Mouse (Mus musculus): ENCODE measurements around the gene Zc3h10. TPM values are rescaled to one million over a fixed set of nuclear protein-coding genes. Genes with fewer than 3 reads are reported as not detected.
A peak's percentile ranks its signal among the peaks of the same experiment; 100 is the strongest.

Gene Zc3h10
- total and polyA plus RNA-seq, 2 experiments from 2014 or later, result 12.8 to 15.0 TPM

GRCm38 (mm10) chr10:128535206-128535605 lies 12.4 kb downstream of the Zc3h10 start:
- DNase-seq, result no peak
- Histone ChIP-seq H3K9ac (no peak overlapping the region), H3K27ac (ENCODE audit: low read depth, low read length) (no peak overlapping the region), H3K36me3 (ENCODE audit: insufficient read depth) (no peaks in the 10 kb centered on the region), H3K4me2 (ENCODE audit: low read depth) (no peak overlapping the region), H3K4me1 (ENCODE audit: insufficient read depth) (no peaks in the 10 kb centered on the region), H3K4me3 (ENCODE audit: low read depth, low read length) (no peak overlapping the region), H3K9me3 (ENCODE audit: low read length) (no peaks in the 10 kb centered on the region), H3K27me3 (ENCODE audit: insufficient read depth, low read length) (no peaks in the 10 kb centered on the region)
- 78% methylated on average over 2 of the region's 2 CpGs for WGBS
- TF ChIP-seq CTCF (IDR thresholded peaks at IDR 0.05; ENCODE audit: low read depth), result no peak
- ATAC-seq, result no peak

- peak overlapping the region; percentile 96 for H3K4me2 ChIP-seq (ENCODE audit: low read depth)
- peak overlapping the region; percentile 59 for H3K4me3 ChIP-seq (ENCODE audit: low read depth, low read length)
- no peaks in the 10 kb centered on the region for H3K36me3 ChIP-seq (ENCODE audit: insufficient read depth)
- WGBS, result 29% methylated on average over 28 of the region's 28 CpGs
- TF ChIP-seq CTCF (IDR thresholded peaks at IDR 0.05; ENCODE audit: low read depth), result no peak
- ATAC-seq (no peak), DNase-seq (no peak)
- H3K9me3 ChIP-seq (ENCODE audit: low read length), result no peaks in the 10 kb centered on the region
- H3K9ac ChIP-seq, result no peak overlapping the region
- H3K4me1 ChIP-seq (ENCODE audit: insufficient read depth), result peaks cover 6% of the 10 kb centered on the region; the same call in 1 of the 2 replicates
- H3K27ac ChIP-seq (ENCODE audit: low read depth, low read length), result no peak overlapping the region
- 0 out of 2 replicates have a peak, but pooled peaks cover 4% of the 10 kb centered on the region for H3K27me3 ChIP-seq (ENCODE audit: insufficient read depth, low read length)
These were observed 20.9 kb downstream of the Zc3h10 start for GRCm38 (mm10) chr10:128526366-128527356.

GRCm38 (mm10) chr10:128525671-128526308 lies 21.8 kb downstream of the Zc3h10 start, which contains the start of gene Esyt1:
Esyt1 (minus strand) TSS chr10:128525871.
- peak; percentile 95 for ATAC-seq
- Histone ChIP-seq H3K9ac (peak within 1 kb of the TSS; percentile 60), H3K9me3 (ENCODE audit: low read length) (no peaks in the 10 kb centered on the region), H3K27me3 (ENCODE audit: insufficient read depth, low read length) (0 out of 2 replicates have a peak, but pooled peaks cover 4% of the 10 kb centered on the region), H3K4me1 (ENCODE audit: insufficient read depth) (peaks cover 6% of the 10 kb centered on the region; the same call in 1 of the 2 replicates), H3K4me2 (ENCODE audit: low read depth) (peak within 1 kb of the TSS; percentile 96), H3K27ac (ENCODE audit: low read depth, low read length) (peak within 1 kb of the TSS; percentile 9; the same call in 1 of the 2 replicates), H3K36me3 (ENCODE audit: insufficient read depth) (no peaks in the 10 kb centered on the region), H3K4me3 (ENCODE audit: low read depth, low read length) (peak within 1 kb of the TSS; percentile 59)
- peak; percentile 93 for DNase-seq
- peak; percentile 52 for TF ChIP-seq CTCF (IDR thresholded peaks at IDR 0.05; ENCODE audit: low read depth)
- 1% methylated on average over 36 of the region's 37 CpGs for WGBS

GRCm38 (mm10) chr10:128524732-128525662 lies 22.6 kb downstream of the Zc3h10 start:
- Histone ChIP-seq H3K27me3 (ENCODE audit: insufficient read depth, low read length) (0 out of 2 replicates have a peak, but pooled peaks cover 4% of the 10 kb centered on the region), H3K4me3 (ENCODE audit: low read depth, low read length) (peak overlapping the region; percentile 59), H3K36me3 (ENCODE audit: insufficient read depth) (no peaks in the 10 kb centered on the region), H3K9ac (peak overlapping the region; percentile 60), H3K9me3 (ENCODE audit: low read length) (no peaks in the 10 kb centered on the region), H3K4me2 (ENCODE audit: low read depth) (peak overlapping the region; percentile 96), H3K4me1 (ENCODE audit: insufficient read depth) (peaks cover 6% of the 10 kb centered on the region; the same call in 1 of the 2 replicates), H3K27ac (ENCODE audit: low read depth, low read length) (peak overlapping the region; percentile 9; the same call in 1 of the 2 replicates)
- TF ChIP-seq CTCF (IDR thresholded peaks at IDR 0.05; ENCODE audit: low read depth), result no peak
- peak; percentile 37 for ATAC-seq
- DNase-seq, result peak; percentile 57
- under 1% methylated on average over 58 of the region's 58 CpGs for WGBS

GRCm38 (mm10) chr10:128524111-128524731 lies 23.4 kb downstream of the Zc3h10 start:
- no peak for DNase-seq
- H3K27ac ChIP-seq (ENCODE audit: low read depth, low read length), result no peak overlapping the region
- H3K4me3 ChIP-seq (ENCODE audit: low read depth, low read length), result peak overlapping the region; percentile 59
- H3K27me3 ChIP-seq (ENCODE audit: insufficient read depth, low read length), result 0 out of 2 replicates have a peak, but pooled peaks cover 4% of the 10 kb centered on the region
- H3K4me2 ChIP-seq (ENCODE audit: low read depth), result peak overlapping the region; percentile 96
- TF ChIP-seq CTCF (IDR thresholded peaks at IDR 0.05; ENCODE audit: low read depth), result no peak
- 17% methylated on average over 11 of the region's 11 CpGs for WGBS
- H3K36me3 ChIP-seq (ENCODE audit: insufficient read depth), result no peaks in the 10 kb centered on the region
- ATAC-seq, result no peak
- no peaks in the 10 kb centered on the region for H3K9me3 ChIP-seq (ENCODE audit: low read length)
- peak overlapping the region; percentile 60 for H3K9ac ChIP-seq
- peaks cover 6% of the 10 kb centered on the region; the same call in 1 of the 2 replicates for H3K4me1 ChIP-seq (ENCODE audit: insufficient read depth)
